Mouse (Mus musculus): ENCODE data around the gene Dtx3l.

DNA sequence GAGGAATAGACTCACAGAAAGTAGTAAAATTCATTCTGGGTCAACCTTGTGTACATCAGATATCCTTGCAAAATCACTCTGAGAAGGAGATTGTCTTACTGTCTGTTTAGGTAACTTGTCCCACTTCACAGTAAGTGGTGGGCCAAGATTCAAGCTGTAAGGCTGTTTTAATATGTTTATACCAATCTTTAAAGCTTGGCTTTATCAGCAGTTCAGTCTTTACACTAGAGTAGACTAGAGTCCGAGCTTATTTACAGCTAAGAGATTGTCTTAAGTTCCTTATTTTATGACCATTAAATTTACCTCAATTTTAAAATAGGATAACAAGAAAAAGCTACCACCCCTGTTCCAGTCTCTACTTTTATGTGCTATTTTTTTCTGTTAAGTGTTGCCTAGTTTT is 49.0 kb upstream of the Dtx3l start:
- TF ChIP-seq CTCF (IDR thresholded peaks at IDR 0.05; ENCODE audit: extremely low read depth, insufficient read depth, low read length): no peak
- TF ChIP-seq POLR2A (IDR thresholded peaks at IDR 0.05; ENCODE audit: extremely low read depth, insufficient read depth, low read length): no peak

All from cortical plate, adult 2 months (tissue).